Mouse (Mus musculus): ENCODE measurements around the gene Stox2. TPM values are rescaled to one million over a fixed set of nuclear protein-coding genes. Genes with fewer than 3 reads are reported as not detected.
A peak's percentile ranks its signal among the peaks of the same experiment; 100 is the strongest.

The Stox2 gene
- total RNA-seq, 2 experiments from 2014 or later, result 12.3 to 13.8 TPM

- DNase-seq (ENCODE audit: low spot score), result no peak
- intact Hi-C loops (cut with DNase I), result no loop called here
Measured at GRCm38 (mm10) chr8:47263070-47263843, 182.9 kb downstream of the Stox2 start.

- no peak for DNase-seq (ENCODE audit: low spot score)
- intact Hi-C loops (cut with DNase I), result no loop called here
Measured at GRCm38 (mm10) chr8:47260751-47261474, 185.2 kb downstream of the Stox2 start.

- no peak for DNase-seq (ENCODE audit: low spot score)
- intact Hi-C loops (cut with DNase I), result no loop called here
Measured at GRCm38 (mm10) chr8:47250832-47251231, 195.3 kb downstream of the Stox2 start.

GRCm38 (mm10) chr8:47245116-47245515, 201.0 kb downstream of the Stox2 start:
- intact Hi-C loops (cut with DNase I), result no loop called here
- DNase-seq (ENCODE audit: low spot score), result no peak

- no peak for DNase-seq (ENCODE audit: low spot score)
- intact Hi-C loops (cut with DNase I), result no loop called here
Measured at GRCm38 (mm10) chr8:47244202-47244601, 202.0 kb downstream of the Stox2 start.

GRCm38 (mm10) chr8:47243631-47244030, 202.5 kb downstream of the Stox2 start:
- DNase-seq (ENCODE audit: low spot score), result no peak
- intact Hi-C loops (cut with DNase I), result no loop called here

- no peak for DNase-seq (ENCODE audit: low spot score)
- intact Hi-C loops (cut with DNase I), result no loop called here
Measured at GRCm38 (mm10) chr8:47243016-47243630, 203.0 kb downstream of the Stox2 start.

GRCm38 (mm10) chr8:47242207-47243004, 203.8 kb downstream of the Stox2 start:
- DNase-seq (ENCODE audit: low spot score), result peak; percentile 62
- intact Hi-C loops (cut with DNase I), result no loop called here

GRCm38 (mm10) chr8:47241421-47242078, 204.6 kb downstream of the Stox2 start:
- no peak for DNase-seq (ENCODE audit: low spot score)
- intact Hi-C loops (cut with DNase I), result no loop called here

- intact Hi-C loops (cut with DNase I), result no loop called here
- DNase-seq (ENCODE audit: low spot score), result no peak
Measured at GRCm38 (mm10) chr8:47240871-47241270, 205.3 kb downstream of the Stox2 start.

- intact Hi-C loops (cut with DNase I), result no loop called here
- no peak for DNase-seq (ENCODE audit: low spot score)
Measured at GRCm38 (mm10) chr8:47240266-47240665, 205.9 kb downstream of the Stox2 start.

- DNase-seq (ENCODE audit: low spot score), result no peak
- intact Hi-C loops (cut with DNase I), result no loop called here
Measured at GRCm38 (mm10) chr8:47232081-47232480, 214.1 kb downstream of the Stox2 start.

- intact Hi-C loops (cut with DNase I), result no loop called here
- no peak for DNase-seq (ENCODE audit: low spot score)
Measured at GRCm38 (mm10) chr8:47230057-47230456, 216.1 kb downstream of the Stox2 start.

GRCm38 (mm10) chr8:47221851-47222250, 224.3 kb downstream of the Stox2 start:
- no peak for DNase-seq (ENCODE audit: low spot score)
- intact Hi-C loops (cut with DNase I), result no loop called here

GRCm38 (mm10) chr8:47221191-47221590, 225.0 kb downstream of the Stox2 start:
- DNase-seq (ENCODE audit: low spot score), result no peak
- intact Hi-C loops (cut with DNase I), result no loop called here

- DNase-seq (ENCODE audit: low spot score), result no peak
- intact Hi-C loops (cut with DNase I), result no loop called here
Measured at GRCm38 (mm10) chr8:47220390-47220789, 225.8 kb downstream of the Stox2 start.

GRCm38 (mm10) chr8:47218536-47218935, 227.6 kb downstream of the Stox2 start:
- intact Hi-C loops (cut with DNase I), result no loop called here

GRCm38 (mm10) chr8:47218021-47218420, 228.1 kb downstream of the Stox2 start:
- intact Hi-C loops (cut with DNase I), result no loop called here
- no peak for DNase-seq (ENCODE audit: low spot score)

More at GRCm38 (mm10) chr8:47218536-47218935, 227.6 kb downstream of the Stox2 start:
- DNase-seq (ENCODE audit: low spot score), result no peak

GRCm38 (mm10) chr8:47212124-47212523, 234.0 kb downstream of the Stox2 start:
- no peak for DNase-seq (ENCODE audit: low spot score)
- intact Hi-C loops (cut with DNase I), result no loop called here

- no peak for DNase-seq (ENCODE audit: low spot score)
- intact Hi-C loops (cut with DNase I), result no loop called here
Measured at GRCm38 (mm10) chr8:47211226-47211625, 234.9 kb downstream of the Stox2 start.
